Mouse (Mus musculus) CH12.LX (cell line): ENCODE results near the gene Os9. TPM values are rescaled to one million over a fixed set of nuclear protein-coding genes. Genes with fewer than 3 reads are reported as not detected.
"Not testable (repeated sequence)": the region's sequence is repeated elsewhere in the genome, so short reads cannot be mapped to it uniquely, and the experiment has no call there.

Experiments
- DNase-seq: peaks from one replicate; pipeline ENCODE4 v3.0.0-alpha.2; 2013; ENCODE audit errors: extremely low read depth
- H3K27ac ChIP-seq: 2 replicates; pipeline ENCODE4 v1.5.1; 2012; ENCODE audit warnings: low read depth, mild to moderate bottlenecking, control low read depth, moderate library complexity; ENCODE audit not compliant: insufficient read depth
- H3K27me3 ChIP-seq: replicated peaks from 2 replicates; pipeline ENCODE3; 2012; ENCODE audit warnings: inconsistent platforms
- H3K36me3 ChIP-seq, 2 experiments: replicated peaks in 1 of 2; 2 replicates each; pipeline versions ENCODE3 to v1.6.1; 2012; ENCODE audit warnings: inconsistent platforms in 1 of 2, low read length in 1 of 2, mild to moderate bottlenecking in 1 of 2, mixed read lengths in 1 of 2, moderate library complexity in 1 of 2; ENCODE audit not compliant: control insufficient read depth in 1 of 2, insufficient read depth in 1 of 2
- H3K4me1 ChIP-seq, 2 experiments: 2 replicates each; pipeline ENCODE4 v1.6.1; 2012; ENCODE audit warnings: inconsistent platforms in 1 of 2, moderate library complexity in 1 of 2; ENCODE audit not compliant: insufficient read depth in 2 of 2, control insufficient read depth in 1 of 2
- H3K4me2 ChIP-seq: 2 replicates; pipeline ENCODE4 v1.6.1; 2012; ENCODE audit warnings: low read depth, mild to moderate bottlenecking, control low read depth; ENCODE audit not compliant: poor library complexity, insufficient read depth, severe bottlenecking
- H3K4me3 ChIP-seq, 3 experiments: fragments of 150-350 bp in 1 of 3; sonication (generic) in 1 of 3; replicated peaks in 1 of 3; 2 replicates each; pipeline versions ENCODE3 to v1.5.1; 2011 to 2012; ENCODE audit warnings: low read depth in 2 of 3, low read length in 2 of 3, mild to moderate bottlenecking in 2 of 3, moderate library complexity in 2 of 3, control low read depth in 1 of 3, improper control_type of control experiment in 1 of 3, inconsistent platforms in 1 of 3, mixed read lengths in 1 of 3; ENCODE audit not compliant: poor library complexity in 1 of 3
- H3K79me2 ChIP-seq: replicated peaks from 2 replicates; pipeline ENCODE4 v1.6.1; 2012; ENCODE audit warnings: mild to moderate bottlenecking, moderate library complexity; ENCODE audit not compliant: control insufficient read depth, poor library complexity, insufficient read depth, severe bottlenecking; ENCODE audit errors: extremely low read depth
- H3K9ac ChIP-seq: 2 replicates; pipeline ENCODE4 v1.6.1; 2012; ENCODE audit warnings: low read depth, mild to moderate bottlenecking, control low read depth, moderate library complexity; ENCODE audit not compliant: insufficient read depth
- H3K9me3 ChIP-seq: replicated peaks from 2 replicates; pipeline ENCODE3; 2012; ENCODE audit warnings: low read length, inconsistent platforms, mixed read lengths
- BHLHE40 ChIP-seq: IDR thresholded peaks from 2 replicates; pipeline ENCODE4 v1.6.1; 2011; ENCODE audit warnings: mild to moderate bottlenecking, low read depth, low read length, improper control_type of control experiment
- CHD2 ChIP-seq: IDR thresholded peaks from 2 replicates; pipeline ENCODE4 v1.6.1; 2011; ENCODE audit warnings: low read length, improper control_type of control experiment
- ELF1 ChIP-seq: IDR thresholded peaks from 2 replicates; pipeline ENCODE4 v1.6.1; 2014; ENCODE audit warnings: low read depth, mild to moderate bottlenecking, inconsistent platforms, low read length, improper control_type of control experiment
- KAT2A ChIP-seq: IDR thresholded peaks from 2 replicates; pipeline ENCODE4 v1.6.1; 2012; ENCODE audit warnings: low read length, improper control_type of control experiment, inconsistent platforms; ENCODE audit not compliant: insufficient replicate concordance
- MAFK ChIP-seq: IDR thresholded peaks from 2 replicates; pipeline ENCODE4 v1.6.1; 2011; ENCODE audit warnings: low read length, improper control_type of control experiment; ENCODE audit not compliant: insufficient replicate concordance
- MAX ChIP-seq: IDR thresholded peaks from 2 replicates; pipeline ENCODE4 v1.6.1; 2011; ENCODE audit warnings: low read length, improper control_type of control experiment
- NELFE ChIP-seq: IDR thresholded peaks from 2 replicates; pipeline ENCODE4 v1.6.1; 2011; ENCODE audit warnings: low read depth, low read length, improper control_type of control experiment
- POLR2AphosphoS2 ChIP-seq: IDR thresholded peaks from 2 replicates; pipeline ENCODE4 v1.6.1; 2011; ENCODE audit warnings: low read depth, low read length, improper control_type of control experiment
- USF2 ChIP-seq: conservative IDR thresholded peaks from 2 replicates; pipeline ENCODE4 v1.6.1; 2011; ENCODE audit warnings: low read depth, low read length, improper control_type of control experiment
- ZKSCAN1 ChIP-seq: IDR thresholded peaks from 2 replicates; pipeline ENCODE4 v1.6.1; 2012; ENCODE audit warnings: low read depth, inconsistent platforms, low read length, improper control_type of control experiment, borderline replicate concordance
- ZNF384 ChIP-seq: IDR thresholded peaks from 2 replicates; pipeline ENCODE4 v1.6.1; 2012; ENCODE audit warnings: low read depth, low read length, improper control_type of control experiment, inconsistent platforms
- dilution Hi-C: fragments of 300-500 bp; cut with MboI; formaldehyde crosslinking; loops from 2 replicates; pipeline ENCODE4 v1.14.3; 2020; ENCODE audit warnings: low sequenced_read_pairs; ENCODE audit not compliant: extremely low pct_unique_long_range_greater_than_20kb, extremely low pct_ligation_motif_present
- in situ Hi-C: fragments of 300-500 bp; cut with MboI; formaldehyde crosslinking; loops from 3 replicates; pipeline ENCODE4 v1.14.3; 2019; ENCODE audit warnings: low sequenced_read_pairs, low pct_ligation_motif_present, low pct_unique_long_range_greater_than_20kb, mixed read lengths
- polyA plus RNA-seq: library from polyadenylated mRNA; unstranded; fragments of >175 nt; gene quantifications from 2 replicates; pipeline ENCODE4 v1.2.1, GENCODE M21; 2012; ENCODE audit warnings: low read depth; ENCODE audit not compliant: insufficient read length
- total RNA-seq, 2 experiments: library from RNA; depleted of rRNA; stranded (reverse); fragments of 300-350 nt in 1 of 2; fragments of >200 nt in 1 of 2; gene quantifications; 2 replicates each; pipeline ENCODE4 v1.2.3; 2012 to 2014

The Os9 gene
- total and polyA plus RNA-seq, 3 experiments, result 42.8 to 82.7 (median 61.9) TPM

- Histone ChIP-seq H3K9me3 (peaks cover 3% of the 10 kb centered on the region), H3K79me2 (no peaks in the 10 kb centered on the region), H3K27ac (no peak overlapping the region), H3K4me3 (no peak overlapping the region)
- TF ChIP-seq ELF1 (no peak), BHLHE40 (no peak), NELFE (no peak), KAT2A (no peak), ZKSCAN1 (no peak), MAFK (no peak), POLR2AphosphoS2 (no peak), MAX (no peak), USF2 (no peak), ZNF384 (no peak), CHD2 (no peak)
- TF ChIP-seq, all 38 proteins: peak for 0
- no peak for DNase-seq
- Histone ChIP-seq H3K27me3 (no peaks in the 10 kb centered on the region), H3K36me3 (no peaks in the 10 kb centered on the region), H3K4me1 (0 out of 4 replicates have a peak, but pooled peaks cover 0 to 2% of the 10 kb centered on the region in 2 experiments), H3K9ac (no peak overlapping the region), H3K4me2 (no peak overlapping the region)
- in situ Hi-C loops, result no loop called here
- dilution Hi-C loops, result no loop called here
These were observed 32.4 kb upstream of the Os9 start for GRCm38 (mm10) chr10:127153323-127153722.

DNA sequence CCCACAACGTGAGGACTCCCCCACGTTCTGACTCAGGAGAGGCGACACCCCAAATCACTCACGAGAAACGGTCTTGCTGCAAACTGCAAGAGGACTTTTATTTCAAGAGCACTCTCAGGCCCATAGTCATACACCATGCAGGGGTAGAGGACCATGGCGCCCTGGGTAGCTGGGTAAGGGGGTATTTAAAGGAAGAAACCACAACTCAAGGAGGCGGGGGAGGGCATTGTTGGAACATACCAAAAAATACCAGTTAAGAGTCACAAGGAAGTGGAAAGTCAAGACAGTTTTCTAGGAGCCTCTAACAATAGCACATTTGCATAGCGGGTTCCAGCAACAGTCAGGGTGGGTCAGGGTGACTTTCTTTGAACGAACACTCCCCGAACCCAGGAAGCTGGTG lies 31.6 kb upstream of the Os9 start:
- H3K4me3 ChIP-seq, H3K9ac ChIP-seq, H3K4me1 ChIP-seq, dilution Hi-C loops, H3K4me2 ChIP-seq, in situ Hi-C loops, H3K36me3 ChIP-seq, H3K9me3 ChIP-seq, DNase-seq, H3K79me2 ChIP-seq, H3K27ac ChIP-seq, H3K27me3 ChIP-seq: not testable (repeated sequence)

DNA sequence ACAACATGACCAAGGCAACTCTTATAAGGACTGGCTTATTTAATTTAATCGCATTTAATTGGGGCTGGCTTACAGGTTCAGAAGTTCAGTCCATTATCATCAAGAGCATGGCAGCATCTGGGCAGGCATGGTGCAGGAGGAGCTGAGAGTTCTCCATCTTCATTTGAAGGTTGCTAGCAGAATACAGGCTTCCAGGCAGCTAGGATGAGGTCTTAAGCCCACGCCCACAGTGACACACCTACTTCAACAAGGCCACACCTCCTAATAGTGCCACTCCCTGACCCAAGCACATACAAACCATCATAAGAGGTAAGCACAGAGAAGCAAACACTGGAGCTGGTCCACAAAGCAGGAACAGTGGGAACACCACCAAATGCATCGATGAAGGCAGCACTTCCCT lies 30.3 kb upstream of the Os9 start:
- H3K36me3 ChIP-seq, in situ Hi-C loops, dilution Hi-C loops: not testable (repeated sequence)

More for the DNA sequence above, 30.3 kb upstream of the Os9 start:
- H3K27ac ChIP-seq, H3K9me3 ChIP-seq, H3K4me3 ChIP-seq, H3K79me2 ChIP-seq, H3K9ac ChIP-seq, H3K4me2 ChIP-seq, H3K4me1 ChIP-seq, H3K27me3 ChIP-seq, DNase-seq: not testable (repeated sequence)
